Mouse (Mus musculus) thymus, adult 18-20 months (tissue): ENCODE data around the gene 4930524N10Rik.

Experiments used
- DNase-seq, 2 experiments: peaks; one replicate each; pipeline ENCODE4 v3.0.0; 2022; ENCODE audit warnings: mixed read lengths in 2 of 2

Gene 4930524N10Rik

DNA sequence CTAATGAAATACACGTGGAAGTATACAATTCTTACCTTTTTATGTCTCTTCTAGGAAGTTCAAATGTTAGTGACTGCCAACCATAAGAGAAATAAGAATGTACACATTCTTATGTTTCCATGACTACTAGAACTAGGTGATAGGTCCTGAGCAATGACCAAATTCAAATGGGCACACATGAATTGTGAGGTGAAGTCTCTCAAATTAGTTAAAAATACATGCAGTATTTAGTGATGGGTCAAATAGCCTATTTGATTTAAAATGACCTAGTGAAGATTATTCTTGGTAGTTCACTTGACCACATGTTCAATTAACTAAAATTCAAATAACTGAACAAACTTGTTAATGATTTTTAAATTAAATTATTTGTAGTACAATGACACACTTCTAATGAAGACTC is at the start of gene 4930524N10Rik:
Gene 4930524N10Rik (minus strand): TSS at position 101 of the 400 bp plus-strand sequence.
- no peak for DNase-seq

DNA sequence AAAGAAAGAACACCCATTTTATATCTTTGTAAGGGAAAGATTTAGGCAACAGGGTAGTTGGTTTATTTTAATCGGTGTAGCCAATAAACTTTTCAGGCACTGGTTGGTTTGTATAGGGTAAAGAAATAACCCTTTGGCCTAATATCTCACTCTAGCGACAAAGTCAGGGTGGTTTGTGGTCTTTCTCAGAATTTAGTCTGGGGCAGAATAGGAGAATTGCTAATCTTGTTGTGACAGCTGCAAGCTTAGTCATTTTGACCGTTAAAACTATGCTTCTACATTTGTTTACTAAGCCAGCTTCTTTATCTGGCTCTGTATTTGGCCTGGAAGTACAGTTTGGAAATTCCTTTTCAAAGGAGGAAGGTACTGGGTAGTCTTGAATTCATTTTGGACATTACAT is 6.8 kb upstream of the 4930524N10Rik start:
- no peak for DNase-seq

DNA sequence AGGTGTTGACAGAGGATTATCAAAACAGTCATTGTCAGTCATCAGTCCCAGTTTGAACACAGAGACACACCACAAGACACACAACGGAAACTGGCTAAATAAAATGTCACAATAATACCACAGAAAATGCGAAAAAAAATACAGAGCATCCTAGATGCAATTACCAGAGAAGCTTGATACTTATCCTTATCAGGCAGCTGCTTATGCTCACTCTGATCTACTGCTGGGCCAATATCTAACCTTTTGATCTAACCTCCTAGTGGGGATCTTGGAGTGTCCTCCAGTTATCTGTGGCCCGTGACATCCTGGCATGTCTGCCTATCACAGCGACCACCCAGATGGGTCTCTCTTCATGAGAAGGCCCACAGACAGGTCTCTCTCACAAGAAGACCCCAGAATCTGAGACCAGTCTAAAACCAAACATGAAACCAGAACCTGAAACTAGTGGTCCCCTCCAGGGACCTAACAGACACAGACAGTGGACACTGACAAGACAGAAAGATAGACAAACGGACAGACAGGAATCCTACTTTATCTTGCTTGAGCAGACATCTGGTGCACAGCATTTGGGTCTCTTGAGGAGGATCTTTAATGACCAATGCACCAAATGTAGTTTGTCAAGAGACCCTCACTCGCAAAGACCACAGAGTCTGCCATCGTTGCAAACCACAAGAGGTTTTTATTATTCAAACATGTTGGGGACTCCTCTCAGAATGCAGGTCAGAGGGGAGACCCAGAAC is 6.3 kb upstream of the 4930524N10Rik start:
- DNase-seq = no peak

DNA sequence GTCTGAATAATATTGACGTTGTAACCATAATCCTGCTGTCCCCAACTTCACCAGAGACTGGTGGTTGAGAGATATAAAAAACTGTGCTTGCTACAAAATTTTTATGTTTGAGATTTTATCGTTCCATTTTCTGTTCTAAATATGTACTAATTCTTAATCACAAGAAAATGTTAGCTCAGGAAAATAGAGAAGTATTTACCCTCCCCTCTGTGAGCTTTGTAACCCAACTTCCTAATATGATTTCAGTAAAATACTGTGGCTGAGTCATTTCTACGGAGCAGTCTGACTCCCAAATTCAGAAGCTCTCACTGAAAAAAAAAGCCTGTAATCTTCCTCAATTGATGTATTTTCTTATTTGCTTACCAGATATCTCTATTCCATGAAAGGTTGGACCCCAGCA is 4.7 kb upstream of the 4930524N10Rik start:
- no peak for DNase-seq
